In genomic region chr11:11570747-11571146, GRCm38 (mm10) we compare ENCODE assay signal across 2 mouse cellular contexts.
TF ChIP-seq lines count a peak whose summit lies in the region.

No protein-coding gene starts in this region.

TF ChIP-seq in CH12.LX, 34 proteins besides CTCF, POLR2A, EP300 and RAD21:
- TF ChIP-seq JUND (conservative IDR thresholded peaks at IDR 0.05; ENCODE audit: low read depth, low read length), result no peak
- TF ChIP-seq NELFE (IDR thresholded peaks at IDR 0.05; ENCODE audit: low read depth, low read length), result no peak
- no peak for TF ChIP-seq USF2 (conservative IDR thresholded peaks at IDR 0.05; ENCODE audit: low read depth, low read length)
- TF ChIP-seq POLR2AphosphoS2 (IDR thresholded peaks at IDR 0.05; ENCODE audit: low read depth, low read length), result no peak
- no peak for TF ChIP-seq ZMIZ1 (IDR thresholded peaks at IDR 0.05; ENCODE audit: low read depth, low read length)
- no peak for TF ChIP-seq MEF2A (IDR thresholded peaks at IDR 0.05; ENCODE audit: borderline replicate concordance, low read depth, low read length)
- TF ChIP-seq E2F4 (IDR thresholded peaks at IDR 0.05; ENCODE audit: insufficient replicate concordance, low read depth, low read length), result no peak
- TF ChIP-seq MYC (IDR thresholded peaks at IDR 0.05; ENCODE audit: low read depth, low read length), result no peak
- no peak for TF ChIP-seq ELF1 (IDR thresholded peaks at IDR 0.05; ENCODE audit: low read depth, low read length)
- no peak for TF ChIP-seq MAFK (IDR thresholded peaks at IDR 0.05; ENCODE audit: insufficient replicate concordance, low read length)
- TF ChIP-seq ETS1 (conservative IDR thresholded peaks at IDR 0.05; ENCODE audit: low read depth, low read length), result no peak
- TF ChIP-seq USF1 (IDR thresholded peaks at IDR 0.05; ENCODE audit: low read depth, low read length), result no peak
- no peak for TF ChIP-seq TBP (conservative IDR thresholded peaks at IDR 0.05; ENCODE audit: low read depth, low read length)
- no peak for TF ChIP-seq PAX5 (IDR thresholded peaks at IDR 0.05; ENCODE audit: low read length)
- no peak for TF ChIP-seq GABPA (IDR thresholded peaks at IDR 0.05; ENCODE audit: insufficient replicate concordance, low read depth, low read length)
- TF ChIP-seq MAX (IDR thresholded peaks at IDR 0.05; ENCODE audit: low read length), result no peak
- TF ChIP-seq ZNF384 (IDR thresholded peaks at IDR 0.05; ENCODE audit: low read depth, low read length), result no peak
- no peak for TF ChIP-seq MAZ (IDR thresholded peaks at IDR 0.05; ENCODE audit: low read depth, low read length)
- no peak for TF ChIP-seq SIN3A (IDR thresholded peaks at IDR 0.05; ENCODE audit: low read length)
- no peak for TF ChIP-seq CHD2 (IDR thresholded peaks at IDR 0.05; ENCODE audit: low read length)
TF ChIP-seq in CH12.LX: peak in this region for 0.

TF ChIP-seq in MEL, 35 proteins besides CTCF, POLR2A, EP300 and RAD21 (continued from another document):
- TF ChIP-seq E2F4 (IDR thresholded peaks at IDR 0.05; ENCODE audit: borderline replicate concordance, low read depth, low read length), result no peak
- TF ChIP-seq TCF12 (IDR thresholded peaks at IDR 0.05; ENCODE audit: low read depth, low read length), result peak; percentile 91
- no peak for TF ChIP-seq HCFC1 (IDR thresholded peaks at IDR 0.05; ENCODE audit: low read depth, low read length)
- TF ChIP-seq SMC3 (IDR thresholded peaks at IDR 0.05; ENCODE audit: low read depth, low read length), result no peak
- peak; percentile 70 for TF ChIP-seq RCOR1 (IDR thresholded peaks at IDR 0.05; ENCODE audit: low read depth, low read length)
- 0 out of 2 replicates have a peak, but pooled peaks have one; percentile 55 for TF ChIP-seq JUND (IDR thresholded peaks at IDR 0.05; ENCODE audit: low read depth, low read length)
- TF ChIP-seq USF1 (IDR thresholded peaks at IDR 0.05; ENCODE audit: low read depth, low read length), result no peak
- TF ChIP-seq ETS1 (IDR thresholded peaks at IDR 0.05; ENCODE audit: low read depth, low read length), result peak; percentile 93
- peak; percentile 77 for TF ChIP-seq TAL1 (IDR thresholded peaks at IDR 0.05; ENCODE audit: low read length)
- TF ChIP-seq GATA1 (IDR thresholded peaks at IDR 0.05; ENCODE audit: low read depth, low read length), result peak; percentile 97
- TF ChIP-seq GABPA (IDR thresholded peaks at IDR 0.05; ENCODE audit: low read depth, low read length), result no peak
- 0 out of 2 replicates have a peak, but pooled peaks have one; percentile 45 for TF ChIP-seq MAFK (IDR thresholded peaks at IDR 0.05; ENCODE audit: borderline replicate concordance, low read depth, low read length)
- TF ChIP-seq CHD2 (IDR thresholded peaks at IDR 0.05; ENCODE audit: low read length), result no peak
- TF ChIP-seq BHLHE40 (IDR thresholded peaks at IDR 0.05; ENCODE audit: borderline replicate concordance, low read depth, low read length), result peak; percentile 57; the same call in 1 of the 2 replicates
- no peak for TF ChIP-seq ZKSCAN1 (IDR thresholded peaks at IDR 0.05; ENCODE audit: low read depth, low read length)
- TF ChIP-seq MYB (IDR thresholded peaks at IDR 0.05; ENCODE audit: low read depth, low read length), result 0 out of 2 replicates have a peak, but pooled peaks have one; percentile 55
- peak; percentile 47; the same call in 1 of the 2 replicates for TF ChIP-seq TBP (IDR thresholded peaks at IDR 0.05; ENCODE audit: low read depth, low read length)
- no peak for TF ChIP-seq UBTF (IDR thresholded peaks at IDR 0.05; ENCODE audit: borderline replicate concordance, insufficient read depth, low read depth, low read length)
- peak; percentile 75 for TF ChIP-seq SIN3A (IDR thresholded peaks at IDR 0.05; ENCODE audit: low read length)
- no peak for TF ChIP-seq ZNF384 (IDR thresholded peaks at IDR 0.05; ENCODE audit: low read depth, low read length)
- TF ChIP-seq POLR2AphosphoS2 (IDR thresholded peaks at IDR 0.05; ENCODE audit: low read length), result no peak
